Mouse (Mus musculus) forelimb bud, embryonic 11.5 days (tissue): Measurements from ENCODE around the gene Gm11555.
"Not testable (repeated sequence)": the region's sequence is repeated elsewhere in the genome, so short reads cannot be mapped to it uniquely, and the experiment has no call there.

Experiments used
- DNase-seq: peaks from one replicate; pipeline ENCODE4 v3.0.0-alpha.2; 2012; ENCODE audit warnings: low read depth, low spot score

Gm11555 gene

DNA sequence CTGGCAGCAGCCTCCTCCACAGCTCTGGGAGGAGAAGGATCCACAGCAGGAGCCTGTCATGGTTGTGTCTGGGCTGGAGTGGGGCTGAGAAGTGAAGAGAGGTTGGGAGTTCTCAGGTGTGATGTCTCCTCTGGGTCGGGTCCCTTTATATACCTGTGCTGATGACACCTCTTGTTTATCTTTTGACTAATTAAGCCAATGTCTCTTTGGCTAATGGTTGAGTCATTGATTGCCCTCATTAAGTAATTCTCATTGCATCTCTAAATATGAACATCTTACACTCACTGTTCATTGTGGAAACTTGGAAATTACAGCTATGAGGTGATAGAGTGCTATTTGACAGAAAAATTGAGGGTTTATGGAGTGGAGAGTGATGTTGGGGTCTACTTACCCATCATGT, 46.8 kb downstream of the Gm11555 start, which contains the start of gene Gm11938:
Gene Gm11938, minus strand, starts transcription at position 101 of the 400 bp plus-strand sequence.
- not testable (repeated sequence) for DNase-seq
